Mouse (Mus musculus) megakaryocyte, embryonic 14.5 days (primary cell): ENCODE results near the gene Trim41.

ENCODE experiments used
- FLI1 ChIP-seq: IDR thresholded peaks from 2 replicates; pipeline ENCODE4 v1.6.1; 2012; ENCODE audit warnings: low read length, inconsistent platforms, mixed read lengths
- GATA1 ChIP-seq: IDR thresholded peaks from 3 replicates; pipeline ENCODE4 v1.6.1; 2012; ENCODE audit warnings: mixed read lengths, low read length, inconsistent platforms, borderline replicate concordance

GRCm38 (mm10) chr11:48776664-48777063, 40.5 kb downstream of the Trim41 start:
- TF ChIP-seq GATA1 (no peak), FLI1 (no peak)
